Mouse (Mus musculus): Measurements from ENCODE around the gene Slc16a6. TPM values are rescaled to one million over a fixed set of nuclear protein-coding genes. Genes with fewer than 3 reads are reported as not detected.
A peak's percentile ranks its signal among the peaks of the same experiment; 100 is the strongest.

Gene Slc16a6
- 7.1 and 7.3 TPM in 2 replicates for polyA plus RNA-seq (2014; fragmentation: Nextera tagmentation; extraction: Ambion mirVana)

- peak; percentile 88 for ATAC-seq (replicated peaks; ENCODE audit: low FRiP score, low TSS enrichment, low read depth)
- Histone ChIP-seq H3K9me3 (ENCODE audit: control insufficient read depth, low read length) (no peaks in the 10 kb centered on the region), H3K4me2 (ENCODE audit: low read length) (peak within 1 kb of the TSS; percentile 79), H3K4me1 (replicated peaks; ENCODE audit: control insufficient read depth, insufficient read depth, low read length) (no peaks in the 10 kb centered on the region; the same call in 1 of the 2 replicates), H3K27ac (ENCODE audit: low read depth) (peak within 1 kb of the TSS; percentile 81), H3K36me3 (ENCODE audit: control insufficient read depth, insufficient read depth, low read length) (no peaks in the 10 kb centered on the region), H3K4me3 (ENCODE audit: low read depth, low read length) (peak within 1 kb of the TSS; percentile 57), H3K9ac (ENCODE audit: low read length) (peak within 1 kb of the TSS; percentile 87), H3K27me3 (replicated peaks; ENCODE audit: control insufficient read depth, insufficient read depth, low read length) (peaks cover 10% of the 10 kb centered on the region; the same call in 1 of the 2 replicates)
- peak; percentile 94 for DNase-seq (ENCODE audit: low spot score)
- WGBS: 2% methylated on average over 90 of the region's 111 CpGs
Measured at GRCm38 (mm10) chr11:109473171-109474085, at the start of gene Slc16a6, which contains the start of gene Arsg. Slc16a6 (minus strand) TSS chr11:109473598. Arsg (plus strand) TSS chr11:109473374.

DNA sequence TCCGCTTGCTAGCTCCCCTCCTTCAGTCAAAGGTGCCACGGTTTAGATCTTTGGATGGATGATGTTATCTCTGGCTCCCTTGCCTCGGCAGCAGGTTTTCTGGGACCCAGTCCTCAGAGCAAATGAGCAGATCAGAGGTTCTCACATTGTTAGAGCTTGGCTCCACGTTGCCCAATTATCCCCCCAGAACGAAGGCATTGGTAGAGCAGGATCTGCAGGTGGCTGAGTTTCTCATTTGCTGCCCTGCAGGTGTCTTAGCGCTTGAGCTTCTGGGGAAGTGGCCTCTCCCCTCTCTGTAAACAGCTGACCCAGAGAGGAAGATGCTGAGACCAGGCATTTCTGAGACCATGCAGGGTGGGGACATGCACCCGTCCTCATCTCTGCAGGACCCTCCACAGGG lies 47.6 kb upstream of the Slc16a6 start:
- Histone ChIP-seq H3K9ac (ENCODE audit: low read length) (no peak overlapping the region), H3K27ac (ENCODE audit: low read depth) (no peak overlapping the region), H3K4me2 (ENCODE audit: low read length) (no peak overlapping the region), H3K36me3 (ENCODE audit: control insufficient read depth, insufficient read depth, low read length) (no peaks in the 10 kb centered on the region), H3K27me3 (replicated peaks; ENCODE audit: control insufficient read depth, insufficient read depth, low read length) (no peaks in the 10 kb centered on the region), H3K4me3 (ENCODE audit: low read depth, low read length) (no peak overlapping the region), H3K9me3 (ENCODE audit: control insufficient read depth, low read length) (no peaks in the 10 kb centered on the region), H3K4me1 (replicated peaks; ENCODE audit: control insufficient read depth, insufficient read depth, low read length) (no peaks in the 10 kb centered on the region)
- 37% methylated on average over 7 of the region's 7 CpGs for WGBS
- no peak for ATAC-seq (replicated peaks; ENCODE audit: low FRiP score, low TSS enrichment, low read depth)
- DNase-seq (ENCODE audit: low spot score): no peak

DNA sequence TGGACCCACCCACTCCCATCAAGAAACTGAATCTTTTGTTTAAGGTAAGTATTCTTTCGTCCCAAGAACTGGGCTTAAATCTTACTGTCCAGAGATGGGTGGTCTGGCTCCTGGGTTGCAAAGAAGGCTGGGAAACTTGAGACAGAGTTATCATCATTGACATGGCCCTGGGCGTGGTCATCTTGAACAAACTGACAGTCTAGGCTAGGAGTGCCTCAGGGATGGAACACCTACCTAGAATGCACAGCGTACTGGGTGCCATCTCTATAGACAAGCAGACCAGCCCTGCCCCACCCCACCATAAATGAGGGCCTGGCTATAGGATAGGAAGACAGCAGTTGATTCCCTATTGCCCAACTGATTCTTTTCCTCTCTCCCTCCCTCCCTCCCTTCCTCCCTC lies 44.4 kb upstream of the Slc16a6 start:
- Histone ChIP-seq H3K4me2 (ENCODE audit: low read length) (no peak overlapping the region), H3K9ac (ENCODE audit: low read length) (no peak overlapping the region), H3K9me3 (ENCODE audit: control insufficient read depth, low read length) (no peaks in the 10 kb centered on the region), H3K4me3 (ENCODE audit: low read depth, low read length) (no peak overlapping the region), H3K36me3 (ENCODE audit: control insufficient read depth, insufficient read depth, low read length) (no peaks in the 10 kb centered on the region), H3K4me1 (replicated peaks; ENCODE audit: control insufficient read depth, insufficient read depth, low read length) (no peaks in the 10 kb centered on the region), H3K27me3 (replicated peaks; ENCODE audit: control insufficient read depth, insufficient read depth, low read length) (no peaks in the 10 kb centered on the region), H3K27ac (ENCODE audit: low read depth) (no peak overlapping the region)
- ATAC-seq (replicated peaks; ENCODE audit: low FRiP score, low TSS enrichment, low read depth) (no peak), DNase-seq (ENCODE audit: low spot score) (no peak)
- 90% methylated on average over 3 of the region's 3 CpGs for WGBS

GRCm38 (mm10) chr11:109517330-109517729 lies 43.9 kb upstream of the Slc16a6 start:
- WGBS: 88% methylated on average over 11 of the region's 11 CpGs
- Histone ChIP-seq H3K9me3 (ENCODE audit: control insufficient read depth, low read length) (no peaks in the 10 kb centered on the region), H3K36me3 (ENCODE audit: control insufficient read depth, insufficient read depth, low read length) (no peaks in the 10 kb centered on the region), H3K9ac (ENCODE audit: low read length) (no peak overlapping the region), H3K27ac (ENCODE audit: low read depth) (no peak overlapping the region), H3K4me1 (replicated peaks; ENCODE audit: control insufficient read depth, insufficient read depth, low read length) (no peaks in the 10 kb centered on the region), H3K27me3 (replicated peaks; ENCODE audit: control insufficient read depth, insufficient read depth, low read length) (no peaks in the 10 kb centered on the region), H3K4me3 (ENCODE audit: low read depth, low read length) (no peak overlapping the region), H3K4me2 (ENCODE audit: low read length) (no peak overlapping the region)
- DNase-seq (ENCODE audit: low spot score) (no peak), ATAC-seq (replicated peaks; ENCODE audit: low FRiP score, low TSS enrichment, low read depth) (no peak)

DNA sequence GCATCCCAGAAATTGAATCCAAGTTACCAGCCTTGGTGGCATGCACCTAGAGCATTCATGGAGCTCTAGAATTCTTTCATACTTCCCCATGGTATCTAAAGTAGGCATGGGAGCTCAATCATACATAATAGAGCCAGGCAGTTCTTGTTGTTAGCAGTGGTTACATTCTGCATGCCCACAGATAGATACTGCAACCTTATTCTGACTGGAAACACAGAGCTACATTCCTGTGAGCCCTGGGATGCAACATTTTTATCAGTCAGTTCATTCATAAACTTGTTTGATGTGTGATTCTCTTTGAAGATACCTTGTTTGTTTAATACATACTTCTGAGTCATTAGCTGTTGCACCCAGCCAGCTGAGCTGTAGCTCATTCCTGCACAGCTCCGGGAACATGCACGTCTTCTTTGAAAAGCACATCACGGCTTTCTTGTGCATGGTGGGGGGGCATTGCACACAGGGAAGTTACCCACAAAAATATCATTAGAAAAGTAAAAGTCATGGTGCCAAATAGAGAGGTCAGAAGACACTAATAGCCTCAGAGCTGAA lies 40.7 kb upstream of the Slc16a6 start:
- H3K4me1 ChIP-seq (replicated peaks; ENCODE audit: control insufficient read depth, insufficient read depth, low read length): no peaks in the 10 kb centered on the region
- no peak overlapping the region for H3K4me2 ChIP-seq (ENCODE audit: low read length)
- DNase-seq (ENCODE audit: low spot score) (no peak), ATAC-seq (replicated peaks; ENCODE audit: low FRiP score, low TSS enrichment, low read depth) (peak; percentile 55; the same call in 1 of the 2 replicates)
- H3K27me3 ChIP-seq (replicated peaks; ENCODE audit: control insufficient read depth, insufficient read depth, low read length): no peaks in the 10 kb centered on the region
- no peak overlapping the region for H3K27ac ChIP-seq (ENCODE audit: low read depth)
- no peak overlapping the region for H3K4me3 ChIP-seq (ENCODE audit: low read depth, low read length)
- no peak overlapping the region for H3K9ac ChIP-seq (ENCODE audit: low read length)
- H3K9me3 ChIP-seq (ENCODE audit: control insufficient read depth, low read length): no peaks in the 10 kb centered on the region
- no peaks in the 10 kb centered on the region for H3K36me3 ChIP-seq (ENCODE audit: control insufficient read depth, insufficient read depth, low read length)
- 36% methylated on average over 3 of the region's 3 CpGs for WGBS

GRCm38 (mm10) chr11:109512995-109513675 lies 39.7 kb upstream of the Slc16a6 start:
- Histone ChIP-seq H3K36me3 (ENCODE audit: control insufficient read depth, insufficient read depth, low read length) (no peaks in the 10 kb centered on the region), H3K9me3 (ENCODE audit: control insufficient read depth, low read length) (no peaks in the 10 kb centered on the region), H3K9ac (ENCODE audit: low read length) (no peak overlapping the region), H3K27me3 (replicated peaks; ENCODE audit: control insufficient read depth, insufficient read depth, low read length) (no peaks in the 10 kb centered on the region), H3K27ac (ENCODE audit: low read depth) (no peak overlapping the region), H3K4me3 (ENCODE audit: low read depth, low read length) (no peak overlapping the region), H3K4me1 (replicated peaks; ENCODE audit: control insufficient read depth, insufficient read depth, low read length) (no peaks in the 10 kb centered on the region), H3K4me2 (ENCODE audit: low read length) (no peak overlapping the region)
- 89% methylated on average over 16 of the region's 16 CpGs for WGBS
- DNase-seq (ENCODE audit: low spot score) (no peak), ATAC-seq (replicated peaks; ENCODE audit: low FRiP score, low TSS enrichment, low read depth) (no peak)

DNA sequence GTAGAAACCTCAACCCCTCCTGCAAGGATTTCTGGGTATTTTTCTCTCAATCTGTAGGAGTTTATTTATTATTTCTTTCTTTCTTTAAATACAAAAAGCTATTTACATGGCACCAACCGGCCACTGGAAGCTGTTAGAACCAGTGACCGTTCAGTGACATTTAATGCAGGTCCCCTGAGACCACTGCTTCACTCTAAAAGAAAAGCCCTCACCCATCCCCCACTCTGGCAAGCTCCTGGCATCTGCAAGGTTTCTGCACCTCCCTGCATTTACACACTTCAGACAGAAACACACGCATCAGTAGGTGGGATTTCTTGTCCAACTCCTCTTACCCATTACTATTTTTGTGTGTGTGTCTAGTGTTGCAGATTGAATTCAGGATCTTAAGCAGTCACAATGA lies 33.7 kb upstream of the Slc16a6 start:
- ATAC-seq (replicated peaks; ENCODE audit: low FRiP score, low TSS enrichment, low read depth): no peak
- H3K27me3 ChIP-seq (replicated peaks; ENCODE audit: control insufficient read depth, insufficient read depth, low read length): no peaks in the 10 kb centered on the region
- WGBS: 58% methylated on average over 3 of the region's 3 CpGs
- H3K27ac ChIP-seq (ENCODE audit: low read depth): no peak overlapping the region
- no peaks in the 10 kb centered on the region for H3K36me3 ChIP-seq (ENCODE audit: control insufficient read depth, insufficient read depth, low read length)
- no peaks in the 10 kb centered on the region for H3K4me1 ChIP-seq (replicated peaks; ENCODE audit: control insufficient read depth, insufficient read depth, low read length)
- no peak overlapping the region for H3K9ac ChIP-seq (ENCODE audit: low read length)
- no peak overlapping the region for H3K4me3 ChIP-seq (ENCODE audit: low read depth, low read length)
- no peak for DNase-seq (ENCODE audit: low spot score)
- no peak overlapping the region for H3K4me2 ChIP-seq (ENCODE audit: low read length)
- H3K9me3 ChIP-seq (ENCODE audit: control insufficient read depth, low read length): no peaks in the 10 kb centered on the region

DNA sequence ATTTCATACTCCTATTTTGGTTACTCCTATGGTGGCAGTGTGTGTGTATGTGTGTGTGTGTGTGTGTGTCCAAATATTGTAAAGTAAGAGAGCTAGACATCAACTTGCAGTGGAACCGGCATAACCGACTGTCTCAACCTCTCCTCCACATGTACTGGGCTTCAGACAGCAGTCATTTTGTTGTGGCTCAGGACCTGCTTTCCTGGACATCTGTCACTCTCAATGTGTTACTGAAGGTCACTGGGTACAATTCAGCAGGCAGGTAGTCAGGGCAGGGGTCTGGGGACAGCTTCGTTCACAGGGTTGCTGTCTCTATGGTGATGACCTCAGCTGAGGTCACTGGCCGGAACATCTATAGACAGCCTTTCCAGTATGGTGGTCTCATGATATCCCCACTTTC lies 32.4 kb upstream of the Slc16a6 start:
- H3K9me3 ChIP-seq (ENCODE audit: control insufficient read depth, low read length): no peaks in the 10 kb centered on the region
- no peaks in the 10 kb centered on the region for H3K36me3 ChIP-seq (ENCODE audit: control insufficient read depth, insufficient read depth, low read length)
- no peak overlapping the region for H3K4me3 ChIP-seq (ENCODE audit: low read depth, low read length)
- H3K27me3 ChIP-seq (replicated peaks; ENCODE audit: control insufficient read depth, insufficient read depth, low read length): no peaks in the 10 kb centered on the region
- WGBS: 94% methylated on average over 4 of the region's 4 CpGs
- H3K9ac ChIP-seq (ENCODE audit: low read length): no peak overlapping the region
- no peak overlapping the region for H3K4me2 ChIP-seq (ENCODE audit: low read length)
- DNase-seq (ENCODE audit: low spot score) (no peak), ATAC-seq (replicated peaks; ENCODE audit: low FRiP score, low TSS enrichment, low read depth) (no peak)
- H3K27ac ChIP-seq (ENCODE audit: low read depth): no peak overlapping the region
- H3K4me1 ChIP-seq (replicated peaks; ENCODE audit: control insufficient read depth, insufficient read depth, low read length): no peaks in the 10 kb centered on the region

Data from intestine, embryonic 14.5 days (tissue).